Mouse (Mus musculus) heart, embryonic 14.5 days (tissue): ENCODE data around the gene Setx. TPM values are rescaled to one million over a fixed set of nuclear protein-coding genes. Genes with fewer than 3 reads are reported as not detected.
A peak's percentile ranks its signal among the peaks of the same experiment; 100 is the strongest.
"Not testable (repeated sequence)": the region's sequence is repeated elsewhere in the genome, so short reads cannot be mapped to it uniquely, and the experiment has no call there.

Source experiments
- ATAC-seq: fragments of 200-750 bp; cut with Nextera tagmentation; 2 replicates; pipeline ENCODE4 v1.8.0; 2017; ENCODE audit warnings: low read depth, moderate TSS enrichment; ENCODE audit not compliant: insufficient number of reproducible peaks, insufficient read depth, low FRiP score
- H3K27ac ChIP-seq, 2 experiments: fragments of 200-500 bp in 1 of 2; fragments of 300-500 bp in 1 of 2; sonication (generic) in 1 of 2; replicated peaks in 1 of 2; 2 replicates each; pipeline ENCODE4 v1.5.1; 2012 to 2014; ENCODE audit warnings: low read depth in 2 of 2, low read length in 2 of 2, control low read depth in 1 of 2, mild to moderate bottlenecking in 1 of 2, mixed read lengths in 1 of 2; ENCODE audit not compliant: control insufficient read depth in 1 of 2, insufficient read depth in 1 of 2
- H3K27me3 ChIP-seq: fragments of 300-500 bp; sonication (generic); 2 replicates; pipeline ENCODE4 v1.6.1; 2014; ENCODE audit warnings: mild to moderate bottlenecking, low read length, control low read depth; ENCODE audit not compliant: control insufficient read depth, insufficient read depth
- H3K36me3 ChIP-seq: fragments of 300-500 bp; sonication (generic); 2 replicates; pipeline ENCODE4 v1.6.1; 2014; ENCODE audit warnings: mild to moderate bottlenecking, control low read depth, low read length, mixed read lengths; ENCODE audit not compliant: control insufficient read depth, insufficient read depth
- H3K4me1 ChIP-seq, 2 experiments: fragments of 200-500 bp in 1 of 2; fragments of 300-500 bp in 1 of 2; sonication (generic) in 1 of 2; 2 replicates each; pipeline ENCODE4 v1.6.1; 2012 to 2014; ENCODE audit warnings: low read length in 2 of 2, control low read depth in 1 of 2, mixed read lengths in 1 of 2; ENCODE audit not compliant: control insufficient read depth in 2 of 2, insufficient read depth in 2 of 2
- H3K4me2 ChIP-seq: fragments of 300-500 bp; sonication (generic); 2 replicates; pipeline ENCODE4 v1.6.1; 2014; ENCODE audit warnings: mild to moderate bottlenecking, low read length
- H3K4me3 ChIP-seq, 2 experiments: fragments of 200-500 bp in 1 of 2; fragments of 300-500 bp in 1 of 2; sonication (generic) in 1 of 2; 2 replicates each; pipeline ENCODE4 v1.5.1; 2012 to 2014; ENCODE audit warnings: low read length in 2 of 2, mild to moderate bottlenecking in 2 of 2, control low read depth in 1 of 2, low read depth in 1 of 2, moderate library complexity in 1 of 2; ENCODE audit not compliant: control insufficient read depth in 1 of 2, insufficient read depth in 1 of 2
- H3K9ac ChIP-seq: fragments of 300-500 bp; sonication (generic); 2 replicates; pipeline ENCODE4 v1.6.1; 2014; ENCODE audit warnings: mild to moderate bottlenecking, low read length
- H3K9me3 ChIP-seq: fragments of 300-500 bp; sonication (generic); 2 replicates; pipeline ENCODE4 v1.6.1; 2016; ENCODE audit warnings: low read length, control low read depth; ENCODE audit not compliant: control insufficient read depth
- WGBS: fragments of 180-500 bp; shearing (Covaris S2); extraction: QIAGEN DNeasy Blood & Tissue Kit; methylation state at CpG from one replicate; pipeline ENCODE4 v1.1.7; 2014; 5-methylcytosine and 5-hydroxymethylcytosine counted together
- polyA plus RNA-seq: library from polyadenylated mRNA; unstranded; fragments of >200 nt; fragmentation: Nextera tagmentation; extraction: Ambion mirVana; gene quantifications from 2 replicates; pipeline ENCODE4 v1.2.1, GENCODE M21; 2014

Gene Setx
- 10.0 and 10.5 TPM in 2 replicates for polyA plus RNA-seq

DNA sequence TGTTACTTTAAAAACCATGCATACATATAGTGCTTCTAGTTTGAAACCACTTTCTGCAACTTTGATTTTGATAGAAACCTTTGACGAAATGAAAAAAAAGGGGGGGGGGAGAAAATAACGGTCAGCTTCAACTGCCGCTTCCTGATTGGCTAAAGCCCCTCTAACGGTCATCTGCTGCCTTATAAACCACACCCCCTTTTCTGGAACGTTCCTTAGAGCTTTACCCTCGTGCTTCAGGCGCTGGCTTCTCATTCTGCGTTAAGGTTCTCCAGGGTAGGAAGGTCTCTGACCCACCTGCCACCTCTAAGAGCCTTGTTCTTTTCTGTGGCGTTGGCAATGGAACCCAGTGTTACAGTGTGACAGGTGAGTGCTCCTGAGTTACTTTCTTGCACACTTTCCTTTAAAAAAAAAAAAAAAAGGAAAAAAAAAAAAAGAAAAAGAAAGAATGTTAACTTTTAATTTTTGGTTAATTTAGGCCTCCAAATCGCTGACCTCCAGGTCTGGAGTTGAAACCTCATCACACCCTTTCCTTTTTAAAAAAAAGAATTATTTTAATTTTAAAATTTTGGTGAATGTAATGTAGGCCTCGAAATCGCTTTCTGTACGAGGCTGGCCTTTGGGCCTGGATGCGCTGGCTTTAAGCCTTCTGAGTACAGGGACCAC is at the start of gene Setx:
Setx (plus strand) TSS at position 275 of the 663 bp plus-strand sequence.
- Histone ChIP-seq H3K4me1 (peaks cover 5 to 12% of the 10 kb centered on the region in 2 experiments), H3K9ac (peak within 1 kb of the TSS; percentile 83), H3K9me3 (no peaks in the 10 kb centered on the region), H3K27ac (peak within 1 kb of the TSS; percentile 92 to 95), H3K4me2 (peak within 1 kb of the TSS; percentile 83), H3K36me3 (peaks cover 21% of the 10 kb centered on the region), H3K27me3 (no peaks in the 10 kb centered on the region), H3K4me3 (peak within 1 kb of the TSS; percentile 64 to 65)
- WGBS, result 65% methylated on average over 14 of the region's 14 CpGs
- ATAC-seq, result no peak

DNA sequence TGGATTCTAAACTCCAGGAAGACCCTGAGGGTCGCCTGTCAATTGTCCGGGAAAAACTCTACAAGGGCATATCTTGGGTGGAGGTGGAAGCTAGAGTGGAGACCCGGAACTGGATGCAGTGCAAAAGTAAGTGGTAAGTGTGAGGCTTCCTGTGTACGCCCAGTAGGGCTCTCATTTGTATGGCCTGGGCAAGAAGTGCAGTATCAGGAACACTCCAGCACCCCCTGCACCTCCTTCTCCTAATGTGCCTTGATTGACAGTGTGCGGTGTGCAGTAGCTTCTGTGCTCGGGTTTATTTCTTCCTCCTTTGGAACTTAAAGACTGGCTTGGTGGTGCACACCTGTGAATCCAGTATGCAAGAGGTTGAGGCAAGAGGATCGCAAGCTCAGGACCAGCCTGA is 49.3 kb upstream of the Setx start:
- Histone ChIP-seq H3K4me2 (no peak overlapping the region), H3K27ac (no peak overlapping the region), H3K4me1 (no peaks in the 10 kb centered on the region), H3K27me3 (no peaks in the 10 kb centered on the region), H3K9ac (no peak overlapping the region), H3K36me3 (peaks cover 91% of the 10 kb centered on the region), H3K4me3 (no peak overlapping the region), H3K9me3 (no peaks in the 10 kb centered on the region)
- WGBS, result 87% methylated on average over 7 of the region's 7 CpGs
- no peak for ATAC-seq

DNA sequence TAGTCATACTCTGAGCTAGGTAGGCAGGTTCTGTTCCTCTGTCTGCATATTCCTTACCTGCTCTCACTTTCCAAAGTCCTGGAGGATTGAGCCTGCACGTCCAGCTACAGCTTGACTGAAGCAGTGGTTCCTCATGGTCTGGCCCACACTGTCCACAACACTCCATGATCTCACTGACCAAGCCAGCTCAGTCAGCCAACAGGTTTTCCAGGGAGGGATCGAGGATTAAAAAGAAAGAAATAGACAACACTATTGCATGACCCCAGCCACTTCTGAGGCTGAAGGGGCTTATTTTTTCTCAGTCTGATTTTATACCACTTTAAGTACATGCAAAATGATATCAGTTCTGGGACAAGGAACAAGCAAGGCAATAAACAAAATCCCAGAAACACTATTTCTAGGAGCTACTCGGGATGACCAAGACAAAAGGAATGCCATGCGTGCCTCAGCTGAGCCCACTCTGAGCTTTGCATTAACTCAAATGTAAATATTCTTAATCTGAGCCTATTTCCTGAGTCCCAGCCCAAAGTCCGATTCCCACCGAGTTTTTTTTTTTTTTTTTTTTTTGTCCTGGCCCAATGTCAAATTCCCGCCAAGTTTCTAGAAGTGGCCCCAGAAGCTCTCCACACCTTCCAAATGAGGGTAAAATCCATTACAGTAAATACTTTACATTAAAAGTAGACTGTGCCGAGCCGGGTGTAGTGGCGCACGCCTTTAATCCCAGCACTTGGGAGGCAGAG is 48.5 kb upstream of the Setx start:
- Histone ChIP-seq H3K4me2 (no peak overlapping the region), H3K27me3 (no peaks in the 10 kb centered on the region), H3K36me3 (peaks cover 91% of the 10 kb centered on the region), H3K9ac (no peak overlapping the region), H3K9me3 (no peaks in the 10 kb centered on the region), H3K4me1 (no peaks in the 10 kb centered on the region), H3K4me3 (no peak overlapping the region), H3K27ac (peak overlapping the region; percentile 39 to 51; a peak in 3 of 4 replicates)
- no peak for ATAC-seq
- 73% methylated on average over 11 of the region's 11 CpGs for WGBS

DNA sequence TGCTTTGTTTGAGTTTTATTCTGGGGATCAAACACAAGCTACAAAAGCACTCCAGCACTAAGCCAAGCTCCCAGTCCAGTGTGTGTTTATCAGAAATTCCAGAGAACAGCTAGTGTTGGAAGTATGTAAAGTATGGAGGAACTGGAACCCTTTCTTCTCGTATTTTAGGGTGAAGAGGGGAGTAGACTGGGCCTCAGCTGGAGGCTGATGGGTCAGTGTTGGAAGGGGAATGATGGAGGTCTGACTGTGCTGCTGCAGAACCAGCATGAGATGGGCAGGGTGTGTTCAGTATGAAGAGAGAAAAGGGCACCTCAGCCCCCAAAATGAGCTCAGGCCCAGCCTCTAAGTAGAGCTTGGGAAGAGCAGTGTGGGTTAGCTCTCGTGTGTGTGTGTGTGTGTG is 47.8 kb upstream of the Setx start:
- Histone ChIP-seq H3K4me2 (no peak overlapping the region), H3K4me1 (no peaks in the 10 kb centered on the region), H3K27ac (no peak overlapping the region; a peak in 1 of 4 replicates), H3K4me3 (no peak overlapping the region), H3K27me3 (no peaks in the 10 kb centered on the region), H3K36me3 (peaks cover 91% of the 10 kb centered on the region), H3K9ac (no peak overlapping the region), H3K9me3 (no peaks in the 10 kb centered on the region)
- no peak for ATAC-seq
- 67% methylated on average over 2 of the region's 2 CpGs for WGBS

DNA sequence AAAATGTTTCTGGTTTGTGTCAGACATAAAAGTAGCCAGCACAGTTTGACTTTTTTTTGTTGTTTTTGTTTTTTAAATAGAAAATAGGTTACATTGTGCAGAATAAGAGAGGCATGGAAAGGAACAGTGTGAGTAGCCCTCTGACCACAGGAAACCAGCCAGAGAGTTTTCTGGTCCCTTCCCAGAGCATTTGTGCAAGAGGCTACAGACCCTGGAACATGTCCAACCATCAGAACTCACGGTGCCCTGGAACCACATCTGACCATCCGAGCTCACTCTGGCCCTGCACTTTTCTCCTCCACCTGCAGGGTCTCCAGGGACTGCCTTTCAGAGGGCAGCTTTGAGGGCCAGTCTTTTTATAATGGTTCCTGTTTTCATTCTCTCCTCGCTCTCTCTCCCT is 42.0 kb upstream of the Setx start:
- Histone ChIP-seq H3K27ac (no peak overlapping the region), H3K36me3 (peaks cover 91% of the 10 kb centered on the region), H3K4me2 (no peak overlapping the region), H3K4me1 (no peaks in the 10 kb centered on the region), H3K9me3 (no peaks in the 10 kb centered on the region), H3K4me3 (no peak overlapping the region), H3K27me3 (no peaks in the 10 kb centered on the region), H3K9ac (no peak overlapping the region)
- WGBS, result 66% methylated on average over 3 of the region's 3 CpGs
- no peak for ATAC-seq

DNA sequence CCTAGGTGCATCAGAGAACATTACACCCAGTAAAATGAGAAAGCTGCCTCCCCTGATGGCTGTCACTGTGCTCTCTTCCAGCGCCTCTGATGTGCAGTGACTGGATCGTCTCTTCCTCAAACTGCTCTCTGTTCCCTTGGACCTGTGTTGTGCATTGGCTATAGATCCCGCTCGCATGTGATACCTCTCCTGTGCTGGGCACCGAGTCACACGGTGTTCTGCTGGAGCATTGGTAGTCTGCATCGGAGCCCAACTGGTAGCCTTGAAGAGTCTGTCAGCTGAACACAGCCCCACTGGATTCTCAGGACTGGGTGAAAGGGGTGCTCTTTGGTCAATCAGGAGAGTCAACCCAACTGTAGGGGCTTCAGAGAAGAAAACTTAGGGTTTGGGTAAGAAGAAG is 38.0 kb upstream of the Setx start:
- Histone ChIP-seq H3K36me3 (peaks cover 57% of the 10 kb centered on the region), H3K4me1 (no peaks in the 10 kb centered on the region)
- WGBS, result 97% methylated on average over 7 of the region's 7 CpGs

DNA sequence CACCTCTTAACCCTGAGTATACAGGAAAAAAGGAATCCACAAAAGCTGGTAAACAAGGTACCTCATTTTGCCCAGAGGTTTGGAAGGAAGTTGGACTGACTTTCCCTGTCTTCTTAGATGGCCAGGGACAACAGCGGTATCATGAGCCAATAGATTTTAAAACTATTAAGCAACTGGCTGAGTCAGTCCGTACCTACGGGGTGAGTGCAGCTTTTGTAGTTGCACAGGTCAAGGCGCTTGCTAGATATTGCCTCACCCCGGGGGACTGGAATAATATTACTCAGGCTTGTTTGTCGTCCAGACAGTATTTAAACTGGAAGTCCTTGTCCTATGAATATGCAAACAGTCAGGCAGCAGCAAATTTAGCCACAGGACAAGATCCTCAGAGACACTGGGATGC is 34.7 kb upstream of the Setx start:
- H3K27me3 ChIP-seq, H3K4me3 ChIP-seq, H3K9me3 ChIP-seq, H3K4me1 ChIP-seq, ATAC-seq, H3K9ac ChIP-seq, H3K4me2 ChIP-seq, H3K27ac ChIP-seq: not testable (repeated sequence)
- WGBS, result 87% methylated on average over 6 of the region's 6 CpGs
- H3K36me3 ChIP-seq, result peaks cover 25% of the 10 kb centered on the region

More for the DNA sequence above, 38.0 kb upstream of the Setx start:
- H3K9me3 ChIP-seq, result no peaks in the 10 kb centered on the region
- H3K9ac ChIP-seq, result no peak overlapping the region
- H3K27me3 ChIP-seq, result no peaks in the 10 kb centered on the region
- no peak overlapping the region for H3K27ac ChIP-seq
- no peak for ATAC-seq
- H3K4me3 ChIP-seq, result no peak overlapping the region
- no peak overlapping the region for H3K4me2 ChIP-seq
